Mouse (Mus musculus): Measurements from ENCODE around the gene Dst. TPM values are rescaled to one million over a fixed set of nuclear protein-coding genes. Genes with fewer than 3 reads are reported as not detected.

Dst gene
- polyA plus RNA-seq, 1 experiment, result 9.5 TPM

GRCm38 (mm10) chr1:34192174-34192573, 284.1 kb downstream of the Dst start:
- no peak overlapping the region for H3K27ac ChIP-seq (ENCODE audit: control insufficient read depth, insufficient read depth, low read depth, low read length, poor library complexity)
- H3K4me1 ChIP-seq (ENCODE audit: control insufficient read depth, insufficient read depth, low read length), result no peaks in the 10 kb centered on the region
- no peak overlapping the region for H3K4me3 ChIP-seq (replicated peaks; ENCODE audit: control insufficient read depth, low read depth, low read length)
- TF ChIP-seq POLR2A (IDR thresholded peaks at IDR 0.05; ENCODE audit: borderline replicate concordance, control insufficient read depth, low read depth, low read length), result no peak
- no peak for TF ChIP-seq CTCF (IDR thresholded peaks at IDR 0.05; ENCODE audit: control insufficient read depth, insufficient read depth, low read length)
- 90% methylated on average over 17 of the region's 17 CpGs for WGBS

GRCm38 (mm10) chr1:34200791-34201190, 292.8 kb downstream of the Dst start:
- TF ChIP-seq POLR2A (IDR thresholded peaks at IDR 0.05; ENCODE audit: borderline replicate concordance, control insufficient read depth, low read depth, low read length), result no peak
- no peak for TF ChIP-seq CTCF (IDR thresholded peaks at IDR 0.05; ENCODE audit: control insufficient read depth, insufficient read depth, low read length)
- Histone ChIP-seq H3K4me3 (replicated peaks; ENCODE audit: control insufficient read depth, low read depth, low read length) (no peak overlapping the region), H3K27ac (ENCODE audit: control insufficient read depth, insufficient read depth, low read depth, low read length, poor library complexity) (no peak overlapping the region), H3K4me1 (ENCODE audit: control insufficient read depth, insufficient read depth, low read length) (no peaks in the 10 kb centered on the region)
- WGBS, result 89% methylated on average over 18 of the region's 18 CpGs

- H3K4me3 ChIP-seq (replicated peaks; ENCODE audit: control insufficient read depth, low read depth, low read length), result no peak overlapping the region
- no peak for TF ChIP-seq POLR2A (IDR thresholded peaks at IDR 0.05; ENCODE audit: borderline replicate concordance, control insufficient read depth, low read depth, low read length)
- no peak for TF ChIP-seq CTCF (IDR thresholded peaks at IDR 0.05; ENCODE audit: control insufficient read depth, insufficient read depth, low read length)
- H3K27ac ChIP-seq (ENCODE audit: control insufficient read depth, insufficient read depth, low read depth, low read length, poor library complexity), result no peak overlapping the region
- H3K4me1 ChIP-seq (ENCODE audit: control insufficient read depth, insufficient read depth, low read length), result no peaks in the 10 kb centered on the region
- WGBS, result 32% methylated on average over 4 of the region's 4 CpGs
Observed at GRCm38 (mm10) chr1:34201483-34201882, 293.5 kb downstream of the Dst start.

- Histone ChIP-seq H3K4me3 (replicated peaks; ENCODE audit: control insufficient read depth, low read depth, low read length) (no peak overlapping the region), H3K4me1 (ENCODE audit: control insufficient read depth, insufficient read depth, low read length) (no peaks in the 10 kb centered on the region), H3K27ac (ENCODE audit: control insufficient read depth, insufficient read depth, low read depth, low read length, poor library complexity) (no peak overlapping the region)
- TF ChIP-seq CTCF (IDR thresholded peaks at IDR 0.05; ENCODE audit: control insufficient read depth, insufficient read depth, low read length), result no peak
- no peak for TF ChIP-seq POLR2A (IDR thresholded peaks at IDR 0.05; ENCODE audit: borderline replicate concordance, control insufficient read depth, low read depth, low read length)
- WGBS, result 82% methylated on average over 3 of the region's 3 CpGs
Observed at GRCm38 (mm10) chr1:34211704-34212103, 303.7 kb downstream of the Dst start.

GRCm38 (mm10) chr1:34216456-34216855, 308.4 kb downstream of the Dst start:
- WGBS, result 79% methylated on average over 2 of the region's 2 CpGs

GRCm38 (mm10) chr1:34218323-34218722, 310.3 kb downstream of the Dst start:
- Histone ChIP-seq H3K27ac (ENCODE audit: control insufficient read depth, insufficient read depth, low read depth, low read length, poor library complexity) (no peak overlapping the region), H3K4me3 (replicated peaks; ENCODE audit: control insufficient read depth, low read depth, low read length) (no peak overlapping the region), H3K4me1 (ENCODE audit: control insufficient read depth, insufficient read depth, low read length) (no peaks in the 10 kb centered on the region)
- TF ChIP-seq CTCF (IDR thresholded peaks at IDR 0.05; ENCODE audit: control insufficient read depth, insufficient read depth, low read length), result peak; percentile 95
- TF ChIP-seq POLR2A (IDR thresholded peaks at IDR 0.05; ENCODE audit: borderline replicate concordance, control insufficient read depth, low read depth, low read length), result no peak
- 24% methylated on average over 6 of the region's 6 CpGs for WGBS

More at GRCm38 (mm10) chr1:34216456-34216855, 308.4 kb downstream of the Dst start:
- Histone ChIP-seq H3K4me1 (ENCODE audit: control insufficient read depth, insufficient read depth, low read length) (no peaks in the 10 kb centered on the region), H3K27ac (ENCODE audit: control insufficient read depth, insufficient read depth, low read depth, low read length, poor library complexity) (no peak overlapping the region), H3K4me3 (replicated peaks; ENCODE audit: control insufficient read depth, low read depth, low read length) (no peak overlapping the region)
- no peak for TF ChIP-seq CTCF (IDR thresholded peaks at IDR 0.05; ENCODE audit: control insufficient read depth, insufficient read depth, low read length)
- TF ChIP-seq POLR2A (IDR thresholded peaks at IDR 0.05; ENCODE audit: borderline replicate concordance, control insufficient read depth, low read depth, low read length), result no peak

- H3K4me1 ChIP-seq (ENCODE audit: control insufficient read depth, insufficient read depth, low read length), result no peaks in the 10 kb centered on the region
- 78% methylated on average over 9 of the region's 9 CpGs for WGBS
- H3K27ac ChIP-seq (ENCODE audit: control insufficient read depth, insufficient read depth, low read depth, low read length, poor library complexity), result no peak overlapping the region
- TF ChIP-seq CTCF (IDR thresholded peaks at IDR 0.05; ENCODE audit: control insufficient read depth, insufficient read depth, low read length), result no peak
- TF ChIP-seq POLR2A (IDR thresholded peaks at IDR 0.05; ENCODE audit: borderline replicate concordance, control insufficient read depth, low read depth, low read length), result no peak
- H3K4me3 ChIP-seq (replicated peaks; ENCODE audit: control insufficient read depth, low read depth, low read length), result no peak overlapping the region
Observed at GRCm38 (mm10) chr1:34218801-34219200, 310.8 kb downstream of the Dst start.

- TF ChIP-seq POLR2A (IDR thresholded peaks at IDR 0.05; ENCODE audit: borderline replicate concordance, control insufficient read depth, low read depth, low read length), result no peak
- TF ChIP-seq CTCF (IDR thresholded peaks at IDR 0.05; ENCODE audit: control insufficient read depth, insufficient read depth, low read length), result no peak
- Histone ChIP-seq H3K4me1 (ENCODE audit: control insufficient read depth, insufficient read depth, low read length) (no peaks in the 10 kb centered on the region), H3K27ac (ENCODE audit: control insufficient read depth, insufficient read depth, low read depth, low read length, poor library complexity) (no peak overlapping the region), H3K4me3 (replicated peaks; ENCODE audit: control insufficient read depth, low read depth, low read length) (no peak overlapping the region)
- 85% methylated on average over 11 of the region's 11 CpGs for WGBS
Observed at GRCm38 (mm10) chr1:34220094-34220601, 312.1 kb downstream of the Dst start.

GRCm38 (mm10) chr1:34223866-34224265, 315.8 kb downstream of the Dst start:
- no peaks in the 10 kb centered on the region; the same call in 1 of the 2 replicates for H3K4me1 ChIP-seq (ENCODE audit: control insufficient read depth, insufficient read depth, low read length)
- 81% methylated on average over 11 of the region's 11 CpGs for WGBS
- no peak for TF ChIP-seq CTCF (IDR thresholded peaks at IDR 0.05; ENCODE audit: control insufficient read depth, insufficient read depth, low read length)
- no peak for TF ChIP-seq POLR2A (IDR thresholded peaks at IDR 0.05; ENCODE audit: borderline replicate concordance, control insufficient read depth, low read depth, low read length)
- no peak overlapping the region for H3K27ac ChIP-seq (ENCODE audit: control insufficient read depth, insufficient read depth, low read depth, low read length, poor library complexity)
- no peak overlapping the region for H3K4me3 ChIP-seq (replicated peaks; ENCODE audit: control insufficient read depth, low read depth, low read length)
